Mouse (Mus musculus): ENCODE results near the gene Rpl10-ps3.

The Rpl10-ps3 gene

DNA sequence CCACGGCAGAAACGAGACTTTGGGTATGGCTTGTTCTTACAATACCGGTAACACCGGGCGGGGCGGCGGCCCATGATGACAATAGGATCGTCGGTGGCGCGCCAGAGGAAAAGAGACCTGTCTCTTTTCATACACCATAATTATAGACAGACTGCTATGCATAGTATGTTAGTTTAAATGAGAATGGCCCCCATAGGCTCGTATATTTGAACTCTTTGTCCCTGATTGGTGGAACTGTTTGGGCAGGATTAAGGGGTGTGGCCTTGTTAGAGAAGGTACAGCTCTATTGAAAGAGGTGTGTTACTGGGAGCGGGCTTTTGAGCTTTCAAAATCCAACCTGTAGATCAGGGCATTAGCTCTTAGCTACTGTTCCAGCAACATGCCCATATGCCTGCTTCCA lies at the start of gene Rpl10-ps3:
Gene Rpl10-ps3 (minus strand): TSS at position 101 of the 400 bp plus-strand sequence.
- no peak for DNase-seq

GRCm38 (mm10) chr9:50375598-50375997 lies 30.8 kb upstream of the Rpl10-ps3 start:
- DNase-seq: no peak

- no peak for DNase-seq
Observed at GRCm38 (mm10) chr9:50374666-50375065, 29.9 kb upstream of the Rpl10-ps3 start.

DNA sequence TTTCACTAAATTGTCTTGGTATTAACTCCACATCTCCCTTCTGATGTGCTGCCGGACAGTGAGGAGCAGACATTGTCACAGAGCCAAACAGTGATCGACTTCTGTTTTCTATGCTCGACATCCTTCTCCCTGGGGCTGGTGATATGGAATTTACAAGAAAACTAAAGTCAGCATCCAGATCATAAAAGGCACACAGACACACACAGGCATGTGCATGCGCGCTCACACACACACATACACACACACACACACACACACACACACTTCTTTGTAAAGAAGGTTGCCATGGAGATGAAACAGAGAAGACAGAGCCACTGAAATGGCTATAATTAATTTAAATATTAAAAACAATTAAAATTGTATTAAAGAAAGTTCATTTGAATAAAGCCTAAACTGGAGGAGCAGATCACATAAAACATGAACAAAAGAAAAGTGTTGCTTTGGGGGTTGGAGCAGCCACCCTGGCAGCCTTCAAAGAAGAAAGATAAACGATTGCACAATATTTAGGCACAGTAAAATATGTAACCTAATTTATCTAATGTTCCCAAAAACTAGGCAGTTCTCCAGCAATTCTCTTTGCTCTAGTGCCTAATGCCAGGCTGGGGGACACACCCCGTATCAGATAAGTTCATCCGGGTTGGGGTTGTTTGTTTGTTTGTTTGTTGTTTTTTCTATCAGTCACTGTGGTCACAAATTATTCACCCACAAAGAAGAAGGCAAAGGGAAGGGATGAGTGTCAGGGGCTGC lies 24.0 kb upstream of the Rpl10-ps3 start:
- no peak for DNase-seq

- DNase-seq: no peak
Observed at GRCm38 (mm10) chr9:50365059-50365780, 20.5 kb upstream of the Rpl10-ps3 start.

DNA sequence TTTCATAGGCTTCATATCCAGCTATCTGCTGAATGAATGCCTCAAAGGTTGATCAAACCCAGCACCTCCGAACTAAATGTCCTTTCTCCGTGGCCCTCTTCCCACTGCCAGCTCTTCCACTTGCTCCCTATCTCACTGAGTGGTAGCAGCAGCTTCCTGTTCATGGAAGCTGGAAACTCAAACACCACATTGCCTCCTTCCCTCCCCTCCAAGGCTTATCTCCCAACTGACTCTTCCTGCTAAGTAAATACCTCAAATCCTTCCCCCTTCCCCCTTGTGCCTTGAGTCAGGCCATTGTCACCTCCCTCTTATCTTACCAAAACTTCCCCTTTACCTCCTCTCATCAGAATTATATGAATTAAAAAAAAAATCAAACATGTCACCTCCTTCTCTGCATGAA lies 19.2 kb upstream of the Rpl10-ps3 start:
- no peak for DNase-seq

DNA sequence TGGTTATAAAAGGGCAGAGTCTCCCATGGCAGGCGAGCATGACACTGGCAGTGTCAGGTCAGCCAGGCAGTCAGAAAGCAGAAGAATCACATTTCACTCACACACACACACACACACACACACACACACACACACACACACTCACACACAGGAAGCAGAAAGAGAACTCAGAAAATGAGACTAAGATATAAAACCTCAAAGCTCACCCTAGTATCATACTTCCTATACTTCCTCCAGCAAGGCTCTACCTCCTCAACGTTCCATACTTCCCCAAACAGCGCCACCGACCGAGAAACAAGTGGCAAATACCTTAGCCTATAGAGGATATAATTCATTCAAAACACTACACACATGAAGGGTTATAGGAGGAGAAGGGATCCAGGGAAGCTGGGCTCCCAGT lies 18.5 kb upstream of the Rpl10-ps3 start:
- no peak for DNase-seq

- no peak for DNase-seq
Observed at GRCm38 (mm10) chr9:50362556-50362955, 17.8 kb upstream of the Rpl10-ps3 start.

DNA sequence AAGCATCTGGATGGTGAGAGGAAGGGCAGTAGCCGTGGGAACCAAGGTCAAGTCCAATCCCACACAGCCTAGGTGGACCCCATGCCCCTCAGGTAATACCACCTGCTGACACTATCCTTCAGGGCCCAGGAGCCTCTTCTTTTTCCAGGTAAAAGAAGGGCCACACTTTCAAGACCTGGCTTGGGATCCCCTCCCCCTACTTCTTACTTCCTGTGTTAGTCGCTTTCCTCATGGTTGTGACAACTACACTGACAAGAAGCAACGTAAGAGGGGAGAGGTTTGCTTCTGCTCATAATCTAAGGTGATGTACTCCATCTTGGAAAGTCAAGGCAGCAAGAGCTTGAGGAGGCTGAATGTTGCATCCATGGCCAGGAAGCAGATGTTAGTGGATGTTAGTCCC lies 15.6 kb upstream of the Rpl10-ps3 start:
- DNase-seq: no peak

- no peak for DNase-seq
Observed at GRCm38 (mm10) chr9:50357331-50357730, 12.6 kb upstream of the Rpl10-ps3 start.

DNA sequence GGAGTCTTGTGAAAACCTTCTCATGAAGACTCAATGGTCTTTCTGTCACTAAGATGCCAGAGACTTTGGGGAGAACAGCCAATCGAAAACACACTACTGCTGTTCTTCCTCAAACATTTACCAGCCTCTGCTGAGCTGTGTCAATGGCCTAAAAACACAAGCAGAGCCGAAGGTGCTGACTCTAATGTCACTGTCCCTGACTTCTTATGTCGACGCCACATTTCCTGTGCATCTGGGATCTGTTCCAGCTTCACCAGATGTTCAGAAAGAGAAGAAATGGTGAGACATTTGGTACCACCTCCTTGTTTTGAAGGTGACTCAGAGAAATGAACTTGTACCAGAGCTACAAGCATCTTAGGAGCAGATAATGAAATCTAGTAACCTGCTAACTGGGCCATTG lies 7.0 kb upstream of the Rpl10-ps3 start:
- no peak for DNase-seq

DNA sequence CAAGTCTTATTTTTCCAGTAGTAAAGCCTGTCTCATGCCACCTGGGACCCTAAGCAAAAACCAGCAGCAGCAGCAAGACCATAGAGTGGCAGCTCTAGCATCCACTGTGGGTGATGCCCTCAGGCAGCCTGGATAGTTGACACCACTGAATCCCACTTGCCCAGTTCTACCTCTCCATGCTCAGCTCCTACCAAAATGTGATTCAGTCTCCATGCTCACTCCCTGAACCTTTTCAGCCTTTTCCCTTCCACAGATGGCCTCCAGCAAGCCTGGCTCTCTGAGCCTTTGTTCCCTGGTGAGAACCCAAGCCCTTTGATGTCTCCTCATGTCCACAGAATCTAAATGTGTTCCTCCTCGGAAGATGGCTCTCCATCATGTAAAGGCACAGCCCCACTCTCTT lies 5.8 kb upstream of the Rpl10-ps3 start:
- no peak for DNase-seq

- peak in 1 of 2 experiments; percentile 38 for DNase-seq
Observed at GRCm38 (mm10) chr9:50349156-50349555, 4.4 kb upstream of the Rpl10-ps3 start.

GRCm38 (mm10) chr9:50348256-50348655 lies 3.5 kb upstream of the Rpl10-ps3 start:
- DNase-seq: peak; percentile 83

GRCm38 (mm10) chr9:50335539-50336325 lies 9.0 kb downstream of the Rpl10-ps3 start:
- DNase-seq: no peak

DNA sequence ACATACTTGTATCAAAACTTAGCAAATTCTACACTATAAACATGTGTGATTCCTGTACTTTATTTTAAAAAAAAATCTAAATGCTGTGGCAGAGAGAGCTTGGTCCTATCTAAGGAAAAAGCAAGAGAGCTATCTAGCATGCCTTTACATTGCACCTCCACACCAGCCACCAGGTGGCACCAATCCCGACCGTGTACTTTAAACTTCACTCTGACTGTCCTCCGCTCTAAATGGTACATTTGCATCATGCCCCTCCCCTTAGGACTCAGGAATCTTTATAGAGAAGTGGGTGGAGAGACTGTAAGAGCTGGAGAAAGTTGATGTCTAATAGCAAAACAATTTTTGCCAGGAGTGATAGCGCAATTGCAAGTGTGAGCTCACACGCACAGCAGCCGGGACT lies 11.4 kb downstream of the Rpl10-ps3 start:
- DNase-seq: peak; percentile 70 to 74

- DNase-seq: no peak
Observed at GRCm38 (mm10) chr9:50324355-50325225, 20.2 kb downstream of the Rpl10-ps3 start.

GRCm38 (mm10) chr9:50320729-50321128 lies 24.0 kb downstream of the Rpl10-ps3 start:
- DNase-seq: no peak

- peak; percentile 29 to 34 for DNase-seq
Observed at GRCm38 (mm10) chr9:50319506-50319905, 25.3 kb downstream of the Rpl10-ps3 start.

DNA sequence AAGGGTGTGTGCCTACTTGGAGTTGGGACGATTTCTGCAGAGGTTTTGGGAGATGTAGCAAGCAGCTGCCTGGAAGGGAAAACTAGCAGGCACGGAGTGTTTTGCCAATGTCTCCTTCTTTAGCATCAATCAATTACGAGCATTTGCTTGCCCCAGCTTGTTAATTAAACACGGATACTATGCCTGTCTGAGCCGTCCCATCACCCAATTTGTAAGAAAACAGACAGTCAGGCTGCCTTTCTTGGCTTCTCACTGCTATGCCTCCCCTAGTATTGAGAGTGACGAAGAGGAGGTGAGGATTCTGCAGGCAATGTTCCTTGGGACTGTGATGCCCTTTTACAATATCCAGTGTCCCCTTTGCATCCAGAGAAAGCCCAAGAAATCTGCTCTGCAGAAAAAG lies 27.5 kb downstream of the Rpl10-ps3 start:
- no peak for DNase-seq

GRCm38 (mm10) chr9:50315650-50316049 lies 29.1 kb downstream of the Rpl10-ps3 start:
- no peak for DNase-seq

DNA sequence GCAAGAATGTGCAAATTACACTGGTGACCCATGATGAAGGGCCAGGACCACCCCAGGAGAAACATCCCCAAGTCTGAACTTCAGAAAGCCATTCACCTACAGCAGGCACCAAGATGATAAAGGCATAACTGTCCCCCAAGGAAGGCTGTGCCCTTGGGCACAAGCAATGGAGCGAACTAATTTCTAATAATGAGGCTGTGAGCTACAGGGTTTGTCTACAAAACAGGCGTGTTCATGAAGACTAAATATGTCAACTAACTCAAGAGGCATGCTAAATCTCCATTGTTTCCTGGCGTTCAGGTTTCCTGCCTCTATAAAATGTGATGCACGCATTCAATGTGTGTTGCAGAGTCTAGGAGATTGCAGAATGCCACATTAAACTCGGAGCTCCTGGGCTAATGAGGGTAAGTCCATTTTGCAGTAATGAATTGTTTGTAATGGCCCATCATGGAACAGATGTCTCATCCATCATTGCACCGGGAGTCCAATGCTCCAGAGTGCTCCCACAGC lies 33.7 kb downstream of the Rpl10-ps3 start:
- DNase-seq: no peak

All from cerebellum, postnatal 14 days (tissue).